Mouse (Mus musculus): ENCODE data around the gene Heyl.
"Not testable (repeated sequence)": the region's sequence is repeated elsewhere in the genome, so short reads cannot be mapped to it uniquely, and the experiment has no call there.

Gene Heyl

DNA sequence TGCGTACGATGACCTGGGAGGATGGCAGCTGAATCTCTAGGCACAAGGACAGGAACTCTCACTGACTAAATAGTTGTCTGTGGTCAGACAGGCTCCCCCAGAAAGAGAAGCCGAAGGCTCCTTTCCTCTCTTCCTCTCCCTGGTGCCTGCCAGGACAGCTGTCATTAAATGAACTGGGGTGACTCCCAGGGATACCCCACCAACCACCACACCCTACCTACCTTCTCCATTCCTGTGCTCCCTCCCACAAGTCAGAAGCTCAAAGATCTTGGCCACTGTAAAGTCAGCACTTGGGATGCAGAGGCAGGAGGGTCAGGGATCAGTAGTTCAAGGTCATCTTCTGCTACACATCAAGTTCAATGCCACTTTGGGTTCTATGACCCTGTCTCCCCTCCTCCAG, 515 bp upstream of the Heyl start:
- in situ Hi-C loops (cut with MboI, MseI): no loop called here

- in situ Hi-C loops (cut with MboI, MseI): no loop called here
Observed at GRCm38 (mm10) chr4:123235835-123236430, 2.6 kb downstream of the Heyl start.

- in situ Hi-C loops (cut with MboI, MseI): no loop called here
Observed at GRCm38 (mm10) chr4:123236431-123237031, 3.2 kb downstream of the Heyl start.

DNA sequence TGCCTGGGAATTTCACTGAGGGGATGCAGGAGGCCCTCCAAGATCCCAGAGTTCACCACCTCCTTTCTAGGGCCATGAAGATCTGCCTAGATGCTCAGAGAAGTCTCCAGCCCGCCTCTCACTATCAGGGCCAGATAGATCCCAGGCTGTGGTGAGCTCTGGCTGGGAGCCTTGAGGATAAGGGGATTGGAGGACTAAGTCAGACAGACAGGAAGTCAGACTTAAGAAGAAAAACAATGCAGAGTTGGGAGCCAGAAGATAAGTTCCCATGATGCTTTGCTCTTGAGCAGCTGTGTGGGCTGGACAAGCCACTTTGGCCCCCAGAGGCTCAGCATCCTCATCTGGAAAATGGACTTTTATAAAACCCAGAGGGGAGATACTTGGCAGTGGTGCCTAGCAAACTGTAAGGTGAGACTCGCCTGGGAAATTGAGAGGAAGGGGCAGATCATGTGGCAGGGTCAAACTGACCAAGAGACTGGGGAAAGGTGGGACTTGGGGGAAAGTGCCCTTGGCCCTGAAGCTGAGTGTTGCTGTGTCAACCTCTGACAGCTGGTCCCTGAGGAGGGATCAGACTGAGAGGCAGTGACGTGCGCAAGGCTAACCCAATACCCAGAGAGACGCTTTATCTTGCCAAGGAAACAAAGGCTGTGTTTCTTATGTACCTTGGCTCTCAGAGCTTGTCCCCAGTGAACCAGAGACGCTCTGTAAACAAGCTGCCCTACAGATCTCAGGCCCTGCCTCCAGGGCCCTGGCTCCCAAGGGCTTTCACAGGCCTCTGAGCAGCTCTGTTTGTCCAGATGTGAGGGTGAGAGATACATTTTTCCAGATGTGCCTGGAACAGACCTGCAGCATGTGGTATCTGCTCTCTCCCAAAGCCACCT, 4.3 kb downstream of the Heyl start:
- in situ Hi-C loops (cut with MboI, MseI): no loop called here

GRCm38 (mm10) chr4:123239361-123240203, 6.2 kb downstream of the Heyl start:
- in situ Hi-C loops (cut with MboI, MseI): no loop called here

- in situ Hi-C loops (cut with MboI, MseI): no loop called here
Observed at GRCm38 (mm10) chr4:123246221-123246620, 12.9 kb downstream of the Heyl start.

DNA sequence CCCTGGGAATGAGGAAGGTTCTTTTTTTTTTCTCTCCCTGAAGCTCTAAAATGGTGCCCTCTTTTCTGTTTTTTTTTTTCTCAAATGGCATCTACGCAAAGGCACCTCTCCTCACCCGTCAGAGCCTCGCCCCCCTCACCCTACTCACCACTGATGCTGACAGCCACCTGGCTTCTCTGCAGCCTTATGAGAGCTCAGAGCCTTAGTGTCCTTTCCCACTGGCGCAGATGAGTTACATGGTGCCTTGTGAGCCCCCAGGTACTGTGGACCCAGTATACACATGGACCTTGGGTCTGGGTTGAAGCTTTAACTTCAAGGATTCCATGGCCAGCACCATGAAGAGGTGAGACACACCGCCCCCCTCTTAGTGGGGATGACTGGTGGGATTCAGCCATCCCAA, 13.3 kb downstream of the Heyl start:
- in situ Hi-C loops (cut with MboI, MseI): no loop called here

GRCm38 (mm10) chr4:123247147-123247880, 14.0 kb downstream of the Heyl start:
- in situ Hi-C loops (cut with MboI, MseI): no loop called here

DNA sequence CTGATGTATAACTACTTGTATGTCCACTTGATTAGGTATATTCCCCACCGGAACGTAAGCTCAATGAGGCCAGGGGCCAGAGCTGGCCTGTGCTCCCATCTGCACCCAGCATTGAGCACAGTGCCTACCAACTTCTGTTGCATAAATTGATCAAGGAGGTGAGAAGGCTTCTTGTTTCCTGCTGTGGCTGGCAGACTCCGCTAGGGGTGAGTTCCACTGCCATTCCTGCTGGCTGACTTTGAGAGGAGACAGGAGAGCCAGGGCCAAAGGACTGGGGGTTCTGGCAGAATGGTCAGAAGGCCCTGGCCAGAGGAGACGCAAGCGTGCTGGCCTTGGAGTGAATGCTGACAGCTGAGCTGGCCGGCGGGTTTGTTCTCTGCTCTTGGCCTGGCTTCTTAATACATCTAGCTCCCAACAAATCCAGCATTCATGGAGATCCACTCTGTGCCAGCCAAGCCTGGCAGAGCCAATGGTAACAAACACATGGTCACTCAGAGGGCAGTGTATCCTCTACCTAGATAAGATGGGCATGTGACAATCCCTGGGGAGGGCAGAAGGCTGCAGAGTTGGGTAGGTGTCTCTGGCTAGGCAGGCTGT, 15.7 kb downstream of the Heyl start:
- in situ Hi-C loops (cut with MboI, MseI): no loop called here

DNA sequence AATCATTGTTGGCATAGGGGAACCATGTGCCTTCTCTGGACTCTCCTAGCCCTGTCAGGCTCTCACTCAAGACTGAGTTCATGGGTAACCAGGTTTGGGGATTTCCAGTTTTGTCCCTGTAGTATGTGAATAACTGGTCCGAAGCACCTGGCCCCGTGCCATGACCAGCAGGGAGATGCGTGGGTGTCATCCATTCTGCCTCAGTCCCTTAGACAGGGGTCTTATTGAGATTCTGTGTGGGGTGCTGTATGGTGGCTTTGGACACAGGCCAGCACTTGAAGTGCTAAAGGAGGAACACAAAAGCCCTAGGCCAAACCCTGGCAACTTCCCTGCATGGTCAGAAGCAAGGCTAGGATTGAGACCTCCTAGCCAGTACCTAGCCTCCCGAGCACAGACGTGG, 18.9 kb downstream of the Heyl start:
- in situ Hi-C loops (cut with MboI, MseI): loop anchor here (5.0 kb wide), 1 partner anchor 95 kb away; no protein-coding TSS in a partner anchor

GRCm38 (mm10) chr4:123254617-123255016, 21.3 kb downstream of the Heyl start:
- in situ Hi-C loops (cut with MboI, MseI): loop anchor here (5.0 kb wide), 2 partner anchors 32 to 97 kb away; no protein-coding TSS in a partner anchor

GRCm38 (mm10) chr4:123260071-123260746, 26.9 kb downstream of the Heyl start:
- in situ Hi-C loops (cut with MboI, MseI): no loop called here

DNA sequence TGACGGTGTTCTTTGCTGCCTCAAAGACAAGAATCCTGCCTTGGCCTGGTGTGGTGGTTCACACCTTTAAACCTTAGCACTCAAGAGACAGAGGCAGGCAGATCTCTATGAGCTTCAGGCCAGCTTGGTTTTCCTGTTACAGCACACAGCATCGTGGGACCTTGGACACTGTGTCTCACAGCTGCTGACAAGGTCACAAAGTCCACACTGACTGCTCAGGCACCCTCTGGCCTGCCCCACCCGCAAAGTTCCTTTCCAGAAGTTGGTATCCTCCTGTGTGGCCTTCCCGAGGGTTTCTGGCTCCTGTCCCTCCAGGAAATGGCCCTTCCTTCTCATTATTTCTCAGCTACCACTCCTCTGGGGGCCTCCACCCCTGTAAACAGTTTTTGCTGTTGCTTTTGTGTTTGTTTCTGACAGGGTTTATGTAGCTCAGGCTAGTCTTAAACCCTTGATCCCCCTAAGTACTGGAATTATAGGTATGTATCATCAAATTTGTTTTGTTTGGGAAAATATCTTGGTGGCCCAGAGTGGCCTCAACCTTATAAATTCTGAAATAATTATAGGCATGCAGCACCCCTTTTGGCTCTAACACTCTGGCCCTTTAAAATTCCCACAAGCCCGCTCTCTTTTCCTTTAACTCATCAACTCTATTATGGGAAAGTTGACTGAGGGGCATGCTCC, 28.5 kb downstream of the Heyl start, which contains the start of gene Pabpc4:
Gene Pabpc4 (plus strand): TSS at position 631 of the 681 bp plus-strand sequence.
- in situ Hi-C loops (cut with MboI, MseI): no loop called here

- in situ Hi-C loops (cut with MboI, MseI): no loop called here
Observed at GRCm38 (mm10) chr4:123271063-123271462, 37.7 kb downstream of the Heyl start.

GRCm38 (mm10) chr4:123280117-123280516, 46.8 kb downstream of the Heyl start:
- in situ Hi-C loops (cut with MboI, MseI): no loop called here

DNA sequence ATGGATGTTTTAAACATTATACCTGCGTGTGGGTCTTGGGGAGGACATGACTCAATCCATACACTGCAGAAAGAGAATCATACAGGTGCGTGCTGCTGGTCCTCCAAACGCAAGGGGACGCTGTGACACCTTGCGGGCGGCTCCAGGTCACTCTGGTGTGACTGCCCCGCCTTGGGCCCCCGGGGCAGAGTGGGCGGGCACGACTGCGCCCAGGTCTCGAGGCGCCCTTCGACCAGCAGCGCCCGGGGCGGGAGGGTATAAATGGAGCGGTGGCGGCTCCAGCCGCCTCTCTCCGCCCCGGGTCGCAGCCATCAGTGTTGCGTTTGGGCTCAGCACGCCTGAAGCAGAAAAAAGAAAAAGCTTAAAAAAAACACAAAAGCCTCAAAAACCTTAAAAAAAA, 49.1 kb downstream of the Heyl start:
- in situ Hi-C loops (cut with MboI, MseI): no loop called here

DNA sequence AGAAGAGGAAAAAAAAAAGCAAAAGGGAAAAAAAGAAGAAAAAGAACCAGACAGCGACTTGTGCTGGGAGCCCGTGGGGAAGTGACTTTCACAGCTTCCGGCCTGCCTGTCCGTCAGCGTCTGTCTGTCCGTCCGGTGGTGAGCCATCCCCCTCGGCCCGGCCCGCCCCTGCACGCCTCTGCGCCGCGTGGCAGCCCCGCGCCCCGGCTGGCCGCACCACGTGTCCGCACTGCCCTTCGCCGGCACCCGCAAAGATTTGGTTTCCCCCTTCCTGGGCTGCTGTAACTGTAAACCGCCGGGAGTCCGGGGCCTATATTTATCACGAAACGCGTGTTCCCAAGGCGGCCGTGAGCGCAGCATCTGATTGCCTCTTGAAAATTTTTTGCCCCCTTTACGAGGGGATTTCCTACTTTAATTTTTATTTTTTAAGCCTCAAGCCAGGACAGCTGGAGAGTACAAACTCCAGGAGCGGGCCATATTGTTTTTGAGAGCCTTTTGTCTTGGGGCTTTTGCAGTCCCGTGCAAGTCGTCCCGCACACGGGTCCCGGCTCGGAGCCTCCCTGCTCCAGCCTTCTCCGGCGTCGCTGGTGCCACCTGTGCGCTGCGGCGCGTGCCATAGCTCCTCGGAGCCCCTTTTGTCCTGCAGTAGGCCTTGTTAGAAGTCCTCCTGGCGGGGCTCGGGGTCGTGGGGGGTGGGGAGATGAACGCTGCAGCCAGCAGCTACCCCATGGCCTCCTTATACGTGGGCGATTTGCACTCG, 49.7 kb downstream of the Heyl start:
- in situ Hi-C loops (cut with MboI, MseI): not testable (repeated sequence)

- in situ Hi-C loops (cut with MboI, MseI): not testable (repeated sequence)
Observed at GRCm38 (mm10) chr4:123283675-123284064, 50.3 kb downstream of the Heyl start.
